Mouse (Mus musculus): ENCODE results near the gene Eif2b3.

The Eif2b3 gene

GRCm38 (mm10) chr4:116993672-116994621, 25.3 kb upstream of the Eif2b3 start, which contains the start of gene Urod:
TSS of gene Urod (minus strand) at chr4:116994413.
- peaks cover 51% of the 10 kb centered on the region for H3K36me3 ChIP-seq (ENCODE audit: insufficient read depth, low read length)
- H3K9me3 ChIP-seq (ENCODE audit: low read length), result no peaks in the 10 kb centered on the region
- TF ChIP-seq CTCF (conservative IDR thresholded peaks at IDR 0.05; ENCODE audit: low read length) (no peak), NANOG (IDR thresholded peaks at IDR 0.05; ENCODE audit: borderline replicate concordance, low read length) (no peak), POU5F1 (IDR thresholded peaks at IDR 0.05; ENCODE audit: borderline replicate concordance, low read length) (no peak)
- H3K4me1 ChIP-seq (replicated peaks; ENCODE audit: low read depth, low read length), result peaks cover 62% of the 10 kb centered on the region
- no peaks in the 10 kb centered on the region for H3K27me3 ChIP-seq (ENCODE audit: insufficient read depth, low read length)
- H3K4me3 ChIP-seq (replicated peaks; ENCODE audit: low read length), result peak within 1 kb of the TSS; percentile 100

DNA sequence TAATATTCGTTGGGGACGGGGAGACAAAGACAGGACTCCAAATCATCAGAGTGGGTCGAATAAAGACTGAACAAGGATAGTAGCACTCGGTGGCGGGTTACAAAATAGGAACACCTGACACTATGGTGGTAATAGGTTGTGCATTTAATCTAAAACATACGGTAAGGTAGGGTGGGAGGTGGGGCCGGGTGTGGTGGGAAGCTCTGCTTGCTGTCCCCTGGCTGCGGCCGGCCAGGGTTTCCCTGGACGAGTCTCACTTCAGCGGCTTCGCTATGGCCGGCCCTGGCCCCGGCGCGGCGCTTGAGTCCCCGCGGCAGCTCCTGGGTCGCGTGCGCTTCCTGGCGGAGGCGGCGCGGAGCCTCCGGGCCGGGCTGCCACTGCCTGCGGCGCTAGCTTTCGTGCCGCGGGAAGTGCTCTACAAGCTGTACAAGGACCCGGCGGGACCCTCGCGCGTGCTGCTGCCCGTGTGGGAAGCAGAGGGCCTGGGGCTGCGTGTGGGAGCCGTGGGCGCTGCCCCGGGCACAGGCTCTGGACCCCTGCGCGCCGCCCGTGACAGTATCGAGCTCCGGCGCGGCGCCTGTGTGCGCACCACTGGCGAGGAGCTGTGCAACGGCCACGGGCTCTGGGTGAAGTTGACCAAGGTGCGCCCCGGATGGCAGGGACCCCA, 23.9 kb upstream of the Eif2b3 start, which contains the start of gene Hectd3:
Gene Hectd3, plus strand, starts transcription at position 187 of the 667 bp plus-strand sequence.
- Histone ChIP-seq H3K4me3 (replicated peaks; ENCODE audit: low read length) (peak within 1 kb of the TSS; percentile 100), H3K27me3 (ENCODE audit: insufficient read depth, low read length) (no peaks in the 10 kb centered on the region), H3K4me1 (replicated peaks; ENCODE audit: low read depth, low read length) (peaks cover 58% of the 10 kb centered on the region), H3K9me3 (ENCODE audit: low read length) (no peaks in the 10 kb centered on the region), H3K36me3 (ENCODE audit: insufficient read depth, low read length) (peaks cover 55% of the 10 kb centered on the region)
- TF ChIP-seq NANOG (IDR thresholded peaks at IDR 0.05; ENCODE audit: borderline replicate concordance, low read length) (no peak), CTCF (conservative IDR thresholded peaks at IDR 0.05; ENCODE audit: low read length) (no peak), POU5F1 (IDR thresholded peaks at IDR 0.05; ENCODE audit: borderline replicate concordance, low read length) (no peak)

GRCm38 (mm10) chr4:116995798-116996135, 23.4 kb upstream of the Eif2b3 start:
- peaks cover 55% of the 10 kb centered on the region for H3K36me3 ChIP-seq (ENCODE audit: insufficient read depth, low read length)
- peaks cover 53% of the 10 kb centered on the region for H3K4me1 ChIP-seq (replicated peaks; ENCODE audit: low read depth, low read length)
- TF ChIP-seq POU5F1 (IDR thresholded peaks at IDR 0.05; ENCODE audit: borderline replicate concordance, low read length) (no peak), CTCF (conservative IDR thresholded peaks at IDR 0.05; ENCODE audit: low read length) (peak; percentile 24; the same call in 1 of the 2 replicates), NANOG (IDR thresholded peaks at IDR 0.05; ENCODE audit: borderline replicate concordance, low read length) (no peak)

DNA sequence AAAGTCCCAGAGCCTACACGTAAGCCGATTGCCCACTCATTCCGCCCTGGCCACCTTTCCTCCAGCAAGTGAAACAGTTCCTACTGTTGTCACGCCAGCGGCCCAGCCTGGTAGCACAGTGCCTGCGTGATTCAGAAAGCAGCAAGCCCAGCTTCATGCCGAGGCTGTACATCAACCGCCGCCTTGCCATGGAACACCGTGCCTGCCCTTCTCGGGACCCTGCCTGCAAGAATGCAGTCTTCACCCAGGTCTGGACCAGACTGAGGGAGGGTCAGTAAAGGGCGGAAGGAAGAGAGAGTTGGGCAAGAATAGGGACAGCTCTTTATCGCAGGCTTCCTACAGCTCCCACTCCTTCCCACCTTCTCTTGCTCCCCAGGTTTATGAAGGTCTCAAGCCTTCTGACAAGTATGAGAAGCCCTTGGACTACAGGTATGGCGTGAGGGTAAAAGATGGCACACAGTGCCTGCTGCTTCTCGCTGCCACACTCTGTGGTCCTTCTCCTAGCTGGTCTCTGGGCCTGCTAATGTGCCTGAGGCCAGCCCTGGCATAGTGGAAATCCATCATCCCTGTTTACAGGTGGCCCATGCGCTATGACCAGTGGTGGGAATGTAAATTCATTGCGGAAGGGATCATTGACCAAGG, 19.6 kb upstream of the Eif2b3 start:
- peaks cover 71% of the 10 kb centered on the region for H3K36me3 ChIP-seq (ENCODE audit: insufficient read depth, low read length)

More at GRCm38 (mm10) chr4:116995798-116996135, 23.4 kb upstream of the Eif2b3 start:
- H3K9me3 ChIP-seq (ENCODE audit: low read length), result no peaks in the 10 kb centered on the region
- H3K27me3 ChIP-seq (ENCODE audit: insufficient read depth, low read length), result no peaks in the 10 kb centered on the region
- peak overlapping the region; percentile 100 for H3K4me3 ChIP-seq (replicated peaks; ENCODE audit: low read length)

DNA sequence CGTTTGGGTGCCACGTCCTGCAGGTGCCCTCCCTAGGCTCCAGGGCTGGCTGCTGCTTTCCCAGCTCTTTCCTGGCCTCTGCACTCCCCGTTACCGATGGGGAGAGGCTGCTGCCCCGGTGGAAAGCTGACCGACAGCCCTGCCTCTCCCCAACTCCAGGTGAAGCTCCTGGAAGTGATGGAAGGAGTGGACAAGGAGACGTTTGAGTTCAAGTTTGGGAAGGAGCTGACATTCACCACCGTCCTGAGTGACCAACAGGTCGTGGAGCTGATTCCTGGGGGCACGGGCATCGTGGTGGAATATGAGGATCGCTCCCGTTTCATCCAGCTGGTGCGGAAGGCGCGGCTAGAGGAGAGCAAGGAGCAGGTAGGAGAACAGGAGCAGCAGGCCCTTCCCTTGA, 17.2 kb upstream of the Eif2b3 start:
- Histone ChIP-seq H3K4me3 (replicated peaks; ENCODE audit: low read length) (peak overlapping the region; percentile 70), H3K27me3 (ENCODE audit: insufficient read depth, low read length) (0 out of 2 replicates have a peak, but pooled peaks cover 2% of the 10 kb centered on the region), H3K36me3 (ENCODE audit: insufficient read depth, low read length) (peaks cover 69% of the 10 kb centered on the region), H3K9me3 (ENCODE audit: low read length) (no peaks in the 10 kb centered on the region), H3K4me1 (replicated peaks; ENCODE audit: low read depth, low read length) (peaks cover 45% of the 10 kb centered on the region)
- no peak for TF ChIP-seq CTCF (conservative IDR thresholded peaks at IDR 0.05; ENCODE audit: low read length)
- TF ChIP-seq POU5F1 (IDR thresholded peaks at IDR 0.05; ENCODE audit: borderline replicate concordance, low read length), result no peak
- no peak for TF ChIP-seq NANOG (IDR thresholded peaks at IDR 0.05; ENCODE audit: borderline replicate concordance, low read length)

More for the DNA sequence above, 19.6 kb upstream of the Eif2b3 start:
- Histone ChIP-seq H3K27me3 (ENCODE audit: insufficient read depth, low read length) (0 out of 2 replicates have a peak, but pooled peaks cover 2% of the 10 kb centered on the region), H3K4me1 (replicated peaks; ENCODE audit: low read depth, low read length) (peaks cover 45% of the 10 kb centered on the region), H3K4me3 (replicated peaks; ENCODE audit: low read length) (0 out of 2 replicates have a peak overlapping the region, but pooled peaks have one; percentile 10), H3K9me3 (ENCODE audit: low read length) (no peaks in the 10 kb centered on the region)
- TF ChIP-seq CTCF (conservative IDR thresholded peaks at IDR 0.05; ENCODE audit: low read length) (no peak), NANOG (IDR thresholded peaks at IDR 0.05; ENCODE audit: borderline replicate concordance, low read length) (no peak), POU5F1 (IDR thresholded peaks at IDR 0.05; ENCODE audit: borderline replicate concordance, low read length) (no peak)

DNA sequence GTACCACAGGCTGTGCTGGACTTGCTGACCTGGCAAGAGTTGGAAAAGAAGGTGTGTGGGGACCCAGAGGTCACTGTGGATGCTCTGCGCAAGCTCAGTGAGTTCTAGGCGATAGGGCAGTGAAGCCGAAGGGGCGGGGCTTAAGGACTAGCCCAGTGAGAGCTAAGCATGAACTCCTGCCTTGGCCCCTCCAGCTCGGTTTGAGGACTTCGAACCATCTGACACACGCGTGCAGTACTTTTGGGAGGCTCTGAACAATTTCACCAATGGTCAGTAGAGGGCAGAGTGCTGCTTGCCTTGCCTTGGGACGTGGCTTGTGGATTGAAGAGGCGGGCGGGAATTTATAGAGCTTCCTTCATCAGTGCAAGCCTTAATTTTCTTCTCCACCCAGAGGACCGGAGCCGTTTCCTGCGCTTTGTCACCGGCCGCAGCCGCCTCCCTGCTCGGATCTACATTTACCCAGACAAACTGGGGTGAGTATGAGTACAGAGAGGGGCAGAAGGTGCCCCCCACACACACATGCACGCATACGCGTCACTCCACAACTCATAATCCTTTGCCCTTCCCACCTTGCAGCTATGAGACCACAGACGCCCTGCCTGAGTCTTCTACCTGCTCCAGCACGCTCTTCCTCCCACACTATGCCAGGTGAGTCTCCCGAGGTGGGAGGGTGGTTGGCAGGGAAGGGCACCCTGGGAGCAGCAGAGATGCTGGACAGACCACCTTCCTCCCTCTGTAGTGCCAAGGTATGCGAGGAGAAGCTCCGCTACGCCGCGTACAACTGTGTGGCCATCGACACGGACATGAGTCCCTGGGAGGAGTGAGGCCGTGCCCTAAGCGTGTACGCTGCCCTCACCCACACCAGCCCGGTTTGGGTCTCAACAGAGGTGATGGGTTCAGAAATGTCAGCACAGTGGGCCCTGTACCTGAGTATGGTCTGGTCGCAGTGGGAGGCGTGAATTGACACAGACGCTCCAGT, 16.4 kb upstream of the Eif2b3 start:
- Histone ChIP-seq H3K4me1 (replicated peaks; ENCODE audit: low read depth, low read length) (peaks cover 50% of the 10 kb centered on the region), H3K4me3 (replicated peaks; ENCODE audit: low read length) (peak overlapping the region; percentile 70), H3K27me3 (ENCODE audit: insufficient read depth, low read length) (0 out of 2 replicates have a peak, but pooled peaks cover 2% of the 10 kb centered on the region), H3K36me3 (ENCODE audit: insufficient read depth, low read length) (peaks cover 63% of the 10 kb centered on the region), H3K9me3 (ENCODE audit: low read length) (no peaks in the 10 kb centered on the region)
- TF ChIP-seq CTCF (conservative IDR thresholded peaks at IDR 0.05; ENCODE audit: low read length) (peak; percentile 78), NANOG (IDR thresholded peaks at IDR 0.05; ENCODE audit: borderline replicate concordance, low read length) (no peak)

DNA sequence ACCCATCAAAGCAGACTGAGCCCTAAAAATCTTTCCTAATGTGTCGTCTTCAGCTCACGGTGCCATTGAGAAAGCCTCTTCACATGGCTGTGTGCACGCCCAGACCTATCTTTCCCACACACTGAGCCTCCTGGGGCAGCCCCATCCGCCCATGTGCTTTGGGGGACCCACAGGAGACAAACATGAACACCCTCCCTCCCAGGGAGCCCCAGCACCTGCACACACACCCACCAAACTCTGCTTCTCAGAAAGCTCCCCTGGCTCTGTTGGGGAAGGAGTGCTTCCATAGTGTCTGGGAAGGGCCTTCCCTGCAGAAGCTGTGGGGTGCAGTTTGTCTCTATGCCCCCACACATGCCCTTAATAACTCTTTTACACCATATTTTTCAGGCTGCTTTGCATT, 14.6 kb upstream of the Eif2b3 start:
- peaks cover 53% of the 10 kb centered on the region for H3K4me1 ChIP-seq (replicated peaks; ENCODE audit: low read depth, low read length)
- H3K27me3 ChIP-seq (ENCODE audit: insufficient read depth, low read length), result 0 out of 2 replicates have a peak, but pooled peaks cover 2% of the 10 kb centered on the region
- TF ChIP-seq CTCF (conservative IDR thresholded peaks at IDR 0.05; ENCODE audit: low read length), result no peak
- no peak for TF ChIP-seq POU5F1 (IDR thresholded peaks at IDR 0.05; ENCODE audit: borderline replicate concordance, low read length)
- no peak for TF ChIP-seq NANOG (IDR thresholded peaks at IDR 0.05; ENCODE audit: borderline replicate concordance, low read length)
- H3K9me3 ChIP-seq (ENCODE audit: low read length), result no peaks in the 10 kb centered on the region
- peaks cover 48% of the 10 kb centered on the region for H3K36me3 ChIP-seq (ENCODE audit: insufficient read depth, low read length)
- H3K4me3 ChIP-seq (replicated peaks; ENCODE audit: low read length), result no peak overlapping the region
